Mouse (Mus musculus) heart, postnatal 0 days (tissue): ENCODE results near the gene Map2k1.

Experiments
- CTCF ChIP-seq: IDR thresholded peaks from 2 replicates; pipeline ENCODE4 v1.5.1; 2016; ENCODE audit warnings: antibody characterized with exemption, control low read depth, low read depth
- EP300 ChIP-seq: IDR thresholded peaks from 2 replicates; pipeline ENCODE4 v1.6.1; 2016; ENCODE audit warnings: antibody characterized with exemption, low read depth

DNA sequence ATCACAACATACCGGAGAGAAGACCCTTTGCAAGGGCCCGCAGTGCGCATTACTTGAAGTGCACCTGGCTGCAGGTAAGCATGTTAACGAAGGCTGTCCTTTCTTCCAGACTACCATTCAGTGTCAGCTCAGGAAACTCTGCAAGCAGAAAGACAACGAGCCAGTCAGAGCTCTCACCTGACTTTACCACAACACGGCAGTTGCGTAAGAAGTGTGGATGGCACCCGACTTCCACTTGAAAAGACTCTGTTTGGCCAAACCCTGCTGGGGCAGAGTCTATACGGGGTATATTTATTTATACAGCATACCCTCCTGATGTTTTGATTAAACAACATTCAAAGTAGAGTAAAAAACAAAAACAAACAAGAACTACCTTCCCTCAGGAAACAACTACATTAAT lies 113.6 kb downstream of the Map2k1 start:
- TF ChIP-seq CTCF (no peak), EP300 (no peak)
